Mouse (Mus musculus): ENCODE measurements at regions not wholly inside any gene's neighbourhood (a gene's known extent, or its start where the extent isn't known, plus 50 kb on each side); places are given as distances from the start of the nearest gene placed in this dataset.

- DNase-seq (ENCODE audit: low read depth, low spot score) = no peak
These were observed 1944.6 kb upstream of the Lrrc6 start for GRCm38 (mm10) chr15:68445341-68445740.

GRCm38 (mm10) chr15:68440636-68441035, 1939.9 kb upstream of the Lrrc6 start:
- no peak for DNase-seq (ENCODE audit: low read depth, low spot score)

GRCm38 (mm10) chr15:68435961-68436360, 1935.3 kb upstream of the Lrrc6 start:
- DNase-seq (ENCODE audit: low read depth, low spot score) = no peak

GRCm38 (mm10) chr15:68431251-68431650, 1930.5 kb upstream of the Lrrc6 start:
- no peak for DNase-seq (ENCODE audit: low read depth, low spot score)

DNA sequence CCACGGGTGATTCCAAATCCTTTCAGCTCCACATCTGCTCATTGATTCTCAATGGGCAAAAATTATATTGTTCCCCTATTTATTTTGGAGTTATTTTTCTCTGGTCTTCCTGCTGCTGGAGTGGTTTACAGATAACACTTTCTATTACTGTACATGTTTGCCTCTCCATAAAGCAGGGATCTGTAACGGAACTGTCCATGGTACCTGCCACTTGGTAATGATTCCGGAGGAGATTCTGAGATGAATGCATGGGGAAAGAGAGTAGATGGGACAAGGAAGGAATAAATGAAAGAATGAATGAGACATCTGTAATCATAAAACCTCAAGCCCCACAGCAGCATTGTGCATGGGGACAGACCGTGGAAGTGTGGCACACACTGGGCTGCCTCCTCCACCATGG, 1929.8 kb upstream of the Lrrc6 start:
- DNase-seq (ENCODE audit: low read depth, low spot score) = no peak

- DNase-seq (ENCODE audit: low read depth, low spot score) = peak; percentile 43
These were observed 1927.9 kb upstream of the Lrrc6 start for GRCm38 (mm10) chr15:68428444-68429228.

DNA sequence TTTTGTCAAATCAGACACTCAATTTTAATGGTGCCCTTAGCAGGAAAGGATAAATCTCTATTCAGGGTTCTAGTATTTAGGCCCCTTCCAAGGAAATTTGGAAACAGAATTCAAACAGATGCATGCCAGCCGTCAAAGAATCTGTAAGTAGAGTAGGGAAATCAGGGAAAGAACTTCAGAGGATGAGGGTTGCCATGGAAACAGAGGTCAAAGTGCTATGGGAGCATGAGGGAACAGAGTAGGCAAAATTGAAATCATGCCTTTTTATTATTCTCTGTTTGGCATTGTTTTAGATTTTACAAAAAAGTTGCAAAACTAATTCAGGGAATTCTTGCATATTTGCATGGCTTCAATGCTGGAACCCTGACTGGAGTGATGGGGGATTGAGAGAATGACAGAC, 1916.4 kb upstream of the Lrrc6 start:
- DNase-seq (ENCODE audit: low read depth, low spot score) = no peak

- DNase-seq (ENCODE audit: low read depth, low spot score) = peak; percentile 54
These were observed 1914.8 kb upstream of the Lrrc6 start for GRCm38 (mm10) chr15:68415401-68415925.

DNA sequence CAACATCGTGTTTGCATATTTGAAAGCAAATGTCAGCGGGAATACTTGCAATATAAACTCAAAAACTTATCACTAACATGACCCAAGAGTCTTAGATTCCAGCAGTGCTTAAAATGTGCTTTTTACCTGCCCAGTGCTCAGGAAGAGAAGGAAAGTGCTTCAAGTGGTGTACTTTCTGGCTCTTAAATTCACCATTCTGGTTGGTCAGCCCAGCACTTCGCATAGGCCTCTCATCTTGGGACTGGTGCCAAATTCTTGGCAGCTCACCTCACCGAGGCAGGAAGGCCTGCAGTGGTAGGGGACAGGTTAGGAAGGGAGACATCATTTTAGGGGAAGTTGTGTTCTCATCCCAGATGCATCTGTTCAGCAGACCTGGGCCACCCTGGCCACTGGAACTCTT, 1913.3 kb upstream of the Lrrc6 start:
- no peak for DNase-seq (ENCODE audit: low read depth, low spot score)

- no peak for DNase-seq (ENCODE audit: low read depth, low spot score)
These were observed 1912.0 kb upstream of the Lrrc6 start for GRCm38 (mm10) chr15:68412697-68413096.

GRCm38 (mm10) chr15:68412156-68412555, 1911.4 kb upstream of the Lrrc6 start:
- DNase-seq (ENCODE audit: low read depth, low spot score) = no peak

- no peak for DNase-seq (ENCODE audit: low read depth, low spot score)
These were observed 1902.9 kb upstream of the Lrrc6 start for GRCm38 (mm10) chr15:68403554-68404070.

- DNase-seq (ENCODE audit: low read depth, low spot score) = no peak
These were observed 1901.0 kb upstream of the Lrrc6 start for GRCm38 (mm10) chr15:68401726-68402125.

DNA sequence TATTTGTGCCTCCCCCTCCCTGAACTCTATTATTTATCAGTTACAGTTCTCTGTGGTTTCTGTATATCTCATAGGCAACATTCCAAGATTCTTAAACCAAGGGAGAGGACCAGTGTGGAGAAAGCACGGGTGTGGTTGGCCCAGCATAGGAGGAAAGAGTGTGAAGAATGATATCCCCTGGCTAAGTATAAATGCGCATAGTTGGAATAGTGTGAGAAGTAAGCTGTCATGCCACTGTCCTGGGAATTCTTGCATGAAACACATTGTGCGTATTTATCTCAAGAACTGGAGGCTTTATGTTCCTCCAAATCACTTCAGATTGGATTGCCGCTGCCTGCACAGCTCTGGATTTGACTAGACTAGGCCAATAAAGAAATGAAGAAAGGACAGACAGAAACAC, 1900.3 kb upstream of the Lrrc6 start:
- no peak for DNase-seq (ENCODE audit: low read depth, low spot score)

GRCm38 (mm10) chr15:68396566-68396965, 1895.9 kb upstream of the Lrrc6 start:
- no peak for DNase-seq (ENCODE audit: low read depth, low spot score)

GRCm38 (mm10) chr15:68394749-68395148, 1894.0 kb upstream of the Lrrc6 start:
- DNase-seq (ENCODE audit: low read depth, low spot score) = peak; percentile 48

DNA sequence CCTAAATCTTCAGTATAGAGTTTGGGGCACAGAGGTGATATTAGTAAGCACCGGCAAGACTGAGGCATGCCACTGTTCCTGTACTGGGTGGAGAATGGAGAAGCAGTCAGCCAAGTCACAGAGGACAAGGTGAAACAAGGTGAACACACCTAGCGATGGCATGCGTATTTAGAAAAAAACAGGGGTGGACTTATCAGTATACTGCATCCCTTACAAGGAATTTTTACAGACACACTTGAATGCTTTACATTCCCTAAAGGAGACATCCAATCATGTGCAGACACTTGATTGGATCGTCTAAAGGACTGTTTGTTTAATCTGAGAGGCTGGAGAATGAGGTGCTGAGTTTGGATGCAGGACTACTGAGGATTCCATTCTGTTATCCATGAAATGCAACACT, 1893.4 kb upstream of the Lrrc6 start:
- DNase-seq (ENCODE audit: low read depth, low spot score) = no peak

DNA sequence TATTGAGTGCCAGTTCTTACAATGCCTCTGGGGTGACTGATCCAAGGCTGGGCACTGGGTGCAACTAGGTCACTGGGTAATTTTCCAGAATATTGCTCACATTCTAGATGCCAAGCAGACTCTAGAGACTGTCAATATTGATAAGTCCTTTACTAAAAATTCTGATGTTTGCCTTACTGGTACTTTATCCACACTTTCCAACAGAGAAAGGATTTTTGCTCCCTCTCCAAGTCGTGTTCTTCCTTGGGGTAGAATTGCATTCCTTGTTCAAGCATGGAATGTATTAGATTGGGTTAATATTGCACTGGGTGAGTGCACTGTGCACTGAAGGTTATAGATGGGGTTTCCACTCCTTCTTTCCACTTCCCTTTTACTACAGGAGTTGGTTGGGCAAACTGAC, 1891.0 kb upstream of the Lrrc6 start:
- DNase-seq (ENCODE audit: low read depth, low spot score) = no peak

- DNase-seq (ENCODE audit: low read depth, low spot score) = no peak
These were observed 1889.1 kb upstream of the Lrrc6 start for GRCm38 (mm10) chr15:68389855-68390254.

- no peak for DNase-seq (ENCODE audit: low read depth, low spot score)
These were observed 1886.8 kb upstream of the Lrrc6 start for GRCm38 (mm10) chr15:68387349-68388065.

DNA sequence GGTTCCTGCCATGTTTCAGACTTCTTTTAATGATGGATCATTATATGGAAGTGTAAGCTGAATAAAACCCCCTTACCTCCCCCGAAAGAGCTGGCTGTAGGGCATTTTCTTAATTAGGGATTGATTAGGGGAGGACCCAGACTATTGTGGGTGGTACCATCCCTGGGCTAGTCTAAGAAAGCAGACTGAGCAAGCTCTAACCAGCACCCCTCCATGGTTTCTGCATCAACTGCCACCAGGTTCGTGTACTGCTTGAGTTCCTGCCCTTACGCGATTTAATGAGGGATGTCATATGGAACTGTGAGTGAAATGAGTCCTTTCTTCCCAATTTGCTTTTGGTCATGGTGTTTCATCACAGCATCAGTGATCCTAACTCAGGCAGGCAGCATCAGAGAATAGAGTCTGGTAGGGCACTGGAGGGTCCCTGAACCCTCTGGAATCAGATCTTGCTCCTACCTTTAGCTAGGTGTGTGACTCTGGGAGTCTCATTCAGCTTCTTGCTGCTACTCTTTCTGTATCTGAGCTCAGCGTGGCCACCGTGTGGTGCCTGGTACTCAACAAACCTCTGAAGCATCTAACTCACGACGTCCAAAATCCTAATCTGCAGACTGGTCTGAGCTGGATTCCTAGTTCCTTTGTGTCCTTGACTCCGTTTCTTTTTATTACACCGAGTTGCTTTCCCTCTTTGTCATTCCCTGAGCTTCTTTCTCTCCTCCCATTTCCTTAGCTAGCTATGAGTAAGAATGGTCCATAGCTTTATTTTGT, 1884.0 kb upstream of the Lrrc6 start:
- no peak for DNase-seq (ENCODE audit: low read depth, low spot score)

- no peak for DNase-seq (ENCODE audit: low read depth, low spot score)
These were observed 1874.5 kb upstream of the Lrrc6 start for GRCm38 (mm10) chr15:68375166-68375565.
